Mouse (Mus musculus) midbrain, embryonic 15.5 days (tissue): ENCODE measurements around the gene Tmem196. TPM values are rescaled to one million over a fixed set of nuclear protein-coding genes. Genes with fewer than 3 reads are reported as not detected.
A peak's percentile ranks its signal among the peaks of the same experiment; 100 is the strongest.
"Not testable (repeated sequence)": the region's sequence is repeated elsewhere in the genome, so short reads cannot be mapped to it uniquely, and the experiment has no call there.

ENCODE experiments used
- ATAC-seq: fragments of 200-750 bp; cut with Nextera tagmentation; replicated peaks from 2 replicates; pipeline ENCODE4 v1.8.0; 2017; ENCODE audit warnings: moderate TSS enrichment
- H3K27ac ChIP-seq: fragments of 300-500 bp; sonication (generic); 2 replicates; pipeline ENCODE4 v1.5.1; 2015; ENCODE audit warnings: mild to moderate bottlenecking, inconsistent platforms
- H3K27me3 ChIP-seq: fragments of 300-500 bp; sonication (generic); replicated peaks from 2 replicates; pipeline ENCODE4 v1.6.1; 2015; ENCODE audit warnings: inconsistent platforms
- H3K36me3 ChIP-seq: fragments of 300-500 bp; sonication (generic); replicated peaks from 2 replicates; pipeline ENCODE4 v1.6.1; 2015; ENCODE audit warnings: inconsistent platforms
- H3K4me1 ChIP-seq: fragments of 300-500 bp; sonication (generic); 2 replicates; pipeline ENCODE4 v1.6.1; 2015; ENCODE audit warnings: inconsistent platforms
- H3K4me2 ChIP-seq: fragments of 300-500 bp; sonication (generic); 2 replicates; pipeline ENCODE4 v1.6.1; 2015; ENCODE audit warnings: inconsistent platforms, mild to moderate bottlenecking, moderate library complexity
- H3K4me3 ChIP-seq: fragments of 300-500 bp; sonication (generic); 2 replicates; pipeline ENCODE4 v1.5.1; 2015; ENCODE audit warnings: mild to moderate bottlenecking, inconsistent platforms
- H3K9ac ChIP-seq: fragments of 300-500 bp; sonication (generic); 2 replicates; pipeline ENCODE4 v1.6.1; 2015; ENCODE audit warnings: mild to moderate bottlenecking, inconsistent platforms
- H3K9me3 ChIP-seq: fragments of 300-500 bp; sonication (generic); 2 replicates; pipeline ENCODE4 v1.6.1; 2016; ENCODE audit warnings: inconsistent platforms
- WGBS: fragments of 180-500 bp; shearing (Covaris S2); methylation state at CpG from one replicate; pipeline ENCODE4 v1.1.7; 2015; ENCODE audit warnings: mixed read lengths; 5-methylcytosine and 5-hydroxymethylcytosine counted together
- polyA plus RNA-seq: library from polyadenylated mRNA; unstranded; fragments of >200 nt; fragmentation: Nextera tagmentation; extraction: Ambion mirVana; gene quantifications from 2 replicates; pipeline ENCODE4 v1.2.1, GENCODE M21; 2015

Gene Tmem196
- 12.5 and 16.5 TPM in 2 replicates for polyA plus RNA-seq

DNA sequence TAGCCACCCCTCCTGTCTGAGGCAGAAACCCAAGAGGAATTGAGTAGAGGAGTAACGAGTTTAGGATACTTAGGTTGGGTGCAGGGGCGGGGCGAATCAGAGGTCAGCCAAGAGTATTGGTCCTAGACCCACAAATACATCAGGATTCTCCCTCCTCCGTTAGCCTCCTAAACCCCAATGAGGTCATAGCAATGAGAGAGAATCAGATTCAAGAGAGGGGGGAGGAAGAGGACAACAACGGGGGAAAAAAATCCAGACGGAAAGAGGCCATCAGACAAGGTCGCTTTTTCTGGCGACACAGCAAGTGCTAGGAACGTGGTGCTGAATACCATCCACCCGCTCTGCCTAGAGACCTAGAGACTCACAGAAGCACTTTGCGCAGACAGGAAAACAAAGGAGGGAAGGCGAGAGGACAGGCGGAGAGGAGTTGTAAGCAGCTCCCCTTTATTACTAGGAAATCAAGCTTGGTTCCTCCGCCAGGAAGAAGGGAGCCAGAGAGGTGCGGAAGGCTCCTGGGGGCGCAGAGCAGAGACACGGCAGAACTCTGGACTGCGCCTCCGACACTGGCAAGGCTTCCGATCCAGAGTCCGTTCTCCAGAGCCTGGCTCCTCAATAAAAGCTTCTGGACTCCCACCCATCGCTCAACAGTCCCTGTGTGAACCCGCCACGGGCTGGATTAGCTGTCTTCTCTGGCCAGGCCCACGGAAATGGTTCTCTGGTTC is at the start of gene Tmem196:
Gene Tmem196 (plus strand): TSS at position 234 of the 722 bp plus-strand sequence.
- Histone ChIP-seq H3K4me2 (peak within 1 kb of the TSS; percentile 88), H3K9ac (peak within 1 kb of the TSS; percentile 77), H3K4me3 (peak within 1 kb of the TSS; percentile 75), H3K27ac (peak within 1 kb of the TSS; percentile 73), H3K27me3 (no peaks in the 10 kb centered on the region), H3K4me1 (peaks cover 5% of the 10 kb centered on the region), H3K9me3 (no peaks in the 10 kb centered on the region), H3K36me3 (no peaks in the 10 kb centered on the region)
- WGBS: 3% methylated on average over 25 of the region's 25 CpGs
- ATAC-seq: peak; percentile 90

DNA sequence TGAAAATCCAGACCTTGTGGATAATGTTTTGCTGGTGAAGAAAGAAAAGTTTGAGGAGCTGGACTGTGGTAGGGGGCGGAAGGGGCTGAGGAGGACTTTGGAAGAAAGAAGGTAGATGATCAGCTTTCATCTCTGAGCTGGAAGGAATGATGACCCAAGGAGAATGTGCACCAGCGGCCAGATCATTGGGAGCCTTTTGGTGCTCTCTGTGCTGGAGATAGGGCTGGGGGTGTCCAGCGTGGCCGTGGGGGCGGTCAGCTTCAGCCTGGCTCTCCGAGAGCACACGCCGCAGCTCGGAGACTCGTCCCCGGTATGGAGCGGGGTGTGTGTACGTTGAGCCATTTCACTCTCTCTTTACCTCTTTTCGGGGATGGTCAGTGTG is 680 bp downstream of the Tmem196 start:
- no peaks in the 10 kb centered on the region for H3K36me3 ChIP-seq
- under 1% methylated on average over 14 of the region's 14 CpGs for WGBS
- no peaks in the 10 kb centered on the region for H3K9me3 ChIP-seq
- peak; percentile 92 for ATAC-seq
- H3K9ac ChIP-seq: peak overlapping the region; percentile 77
- no peaks in the 10 kb centered on the region for H3K27me3 ChIP-seq
- peak overlapping the region; percentile 88 for H3K4me2 ChIP-seq
- H3K4me3 ChIP-seq: peak overlapping the region; percentile 75
- peak overlapping the region; percentile 73 for H3K27ac ChIP-seq
- peaks cover 5% of the 10 kb centered on the region for H3K4me1 ChIP-seq

DNA sequence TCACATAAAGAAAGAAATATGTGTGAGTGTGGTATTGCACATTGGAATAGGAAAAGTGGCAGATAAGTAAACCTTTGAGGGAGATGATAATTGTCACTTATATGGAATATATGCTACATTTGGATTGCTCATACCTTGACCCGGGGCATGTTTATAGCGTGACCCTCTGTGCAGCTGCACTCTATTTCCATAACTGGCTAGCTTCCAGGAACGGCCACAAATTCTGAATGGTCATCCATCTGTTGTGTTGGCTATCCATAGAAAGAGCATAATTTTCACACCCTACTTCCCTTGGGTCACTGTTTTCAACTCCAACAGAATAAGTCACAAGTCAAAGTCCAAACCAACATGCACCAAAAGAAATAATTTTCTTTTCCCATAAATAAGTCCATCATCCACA is 11.4 kb downstream of the Tmem196 start:
- Histone ChIP-seq H3K4me3 (no peak overlapping the region), H3K9me3 (no peaks in the 10 kb centered on the region), H3K27me3 (no peaks in the 10 kb centered on the region), H3K9ac (no peak overlapping the region), H3K4me1 (no peaks in the 10 kb centered on the region), H3K36me3 (no peaks in the 10 kb centered on the region), H3K27ac (no peak overlapping the region), H3K4me2 (no peak overlapping the region)
- no peak for ATAC-seq
- WGBS: 51% methylated on average over 3 of the region's 3 CpGs

- 79% methylated on average over 1 of the region's 1 CpGs for WGBS
- H3K27ac ChIP-seq: no peak overlapping the region
- no peak for ATAC-seq
- no peaks in the 10 kb centered on the region for H3K9me3 ChIP-seq
- no peak overlapping the region for H3K4me2 ChIP-seq
- no peak overlapping the region for H3K9ac ChIP-seq
- H3K27me3 ChIP-seq: no peaks in the 10 kb centered on the region
- no peak overlapping the region for H3K4me3 ChIP-seq
- H3K4me1 ChIP-seq: no peaks in the 10 kb centered on the region
- no peaks in the 10 kb centered on the region for H3K36me3 ChIP-seq
These were observed 15.1 kb downstream of the Tmem196 start for GRCm38 (mm10) chr12:119960730-119961129.

DNA sequence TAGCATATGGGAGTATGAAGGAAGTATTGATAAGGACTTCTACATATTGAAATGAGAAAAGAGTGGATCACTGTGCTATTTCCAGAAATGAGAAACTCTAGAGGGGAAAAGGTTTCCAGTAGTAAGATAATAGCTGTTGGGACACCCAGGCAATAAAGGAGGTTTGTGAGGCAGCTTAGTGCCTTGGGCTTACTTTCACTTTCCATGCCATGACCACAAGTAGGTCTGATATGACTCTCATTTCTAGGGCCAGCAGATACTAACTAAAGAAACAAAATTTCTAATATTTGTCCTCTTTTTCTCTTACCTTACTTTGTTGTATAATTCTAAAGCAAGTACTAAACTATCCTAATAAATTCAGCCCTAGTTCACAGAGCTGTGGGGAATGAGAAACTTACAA is 19.8 kb downstream of the Tmem196 start:
- ATAC-seq: no peak
- H3K9ac ChIP-seq: no peak overlapping the region

GRCm38 (mm10) chr12:119970068-119970467 is 24.4 kb downstream of the Tmem196 start:
- H3K9ac ChIP-seq: no peak overlapping the region
- no peak overlapping the region for H3K27ac ChIP-seq
- ATAC-seq: no peak
- no peak overlapping the region for H3K4me3 ChIP-seq
- no peak overlapping the region for H3K4me2 ChIP-seq
- H3K36me3 ChIP-seq: no peaks in the 10 kb centered on the region
- no peaks in the 10 kb centered on the region for H3K27me3 ChIP-seq
- H3K9me3 ChIP-seq: no peaks in the 10 kb centered on the region
- no peaks in the 10 kb centered on the region for H3K4me1 ChIP-seq

More for the DNA sequence above, 19.8 kb downstream of the Tmem196 start:
- Histone ChIP-seq H3K4me2 (no peak overlapping the region), H3K4me1 (no peaks in the 10 kb centered on the region), H3K27ac (no peak overlapping the region), H3K9me3 (no peaks in the 10 kb centered on the region), H3K4me3 (no peak overlapping the region), H3K27me3 (no peaks in the 10 kb centered on the region), H3K36me3 (no peaks in the 10 kb centered on the region)

DNA sequence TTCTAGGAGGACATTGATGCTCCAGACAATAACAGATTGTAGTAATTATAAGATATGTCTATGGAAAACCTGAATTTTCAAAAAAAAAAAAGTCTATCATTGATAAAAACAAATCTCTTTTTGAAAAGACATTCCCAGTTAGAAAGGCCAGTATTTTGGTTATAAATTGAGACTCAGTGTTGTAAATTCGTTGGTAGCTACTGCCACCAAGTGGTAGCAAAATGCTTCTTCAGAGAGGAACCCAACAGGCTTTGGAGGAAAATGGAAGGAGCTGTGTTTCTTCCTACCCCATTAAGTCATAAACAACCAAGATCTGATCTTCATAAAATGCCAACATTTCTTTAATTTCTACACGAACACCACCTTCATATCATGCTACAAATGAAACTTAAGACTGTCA is 36.1 kb downstream of the Tmem196 start:
- no peaks in the 10 kb centered on the region for H3K36me3 ChIP-seq
- H3K4me2 ChIP-seq: no peak overlapping the region
- H3K9ac ChIP-seq: no peak overlapping the region
- no peak overlapping the region for H3K27ac ChIP-seq
- peak; percentile 69; the same call in 1 of the 2 replicates for ATAC-seq
- H3K4me1 ChIP-seq: no peaks in the 10 kb centered on the region
- 2% methylated on average over 2 of the region's 2 CpGs for WGBS
- no peak overlapping the region for H3K4me3 ChIP-seq
- H3K27me3 ChIP-seq: no peaks in the 10 kb centered on the region
- no peaks in the 10 kb centered on the region for H3K9me3 ChIP-seq

- H3K27ac ChIP-seq: no peak overlapping the region
- H3K4me1 ChIP-seq: no peaks in the 10 kb centered on the region
- WGBS: 84% methylated on average over 1 of the region's 1 CpGs
- no peaks in the 10 kb centered on the region for H3K9me3 ChIP-seq
- H3K27me3 ChIP-seq: no peaks in the 10 kb centered on the region
- H3K9ac ChIP-seq: no peak overlapping the region
- no peak overlapping the region for H3K4me2 ChIP-seq
- H3K36me3 ChIP-seq: no peaks in the 10 kb centered on the region
- H3K4me3 ChIP-seq: no peak overlapping the region
- no peak for ATAC-seq
These were observed 52.6 kb downstream of the Tmem196 start for GRCm38 (mm10) chr12:119998267-119998666.

GRCm38 (mm10) chr12:120004280-120004679 is 58.7 kb downstream of the Tmem196 start:
- H3K4me1 ChIP-seq: no peaks in the 10 kb centered on the region
- no peak overlapping the region for H3K4me2 ChIP-seq
- H3K27ac ChIP-seq: no peak overlapping the region
- H3K9me3 ChIP-seq: no peaks in the 10 kb centered on the region
- no peak overlapping the region for H3K9ac ChIP-seq
- H3K4me3 ChIP-seq: no peak overlapping the region
- ATAC-seq: no peak
- H3K27me3 ChIP-seq: no peaks in the 10 kb centered on the region
- no peaks in the 10 kb centered on the region for H3K36me3 ChIP-seq

DNA sequence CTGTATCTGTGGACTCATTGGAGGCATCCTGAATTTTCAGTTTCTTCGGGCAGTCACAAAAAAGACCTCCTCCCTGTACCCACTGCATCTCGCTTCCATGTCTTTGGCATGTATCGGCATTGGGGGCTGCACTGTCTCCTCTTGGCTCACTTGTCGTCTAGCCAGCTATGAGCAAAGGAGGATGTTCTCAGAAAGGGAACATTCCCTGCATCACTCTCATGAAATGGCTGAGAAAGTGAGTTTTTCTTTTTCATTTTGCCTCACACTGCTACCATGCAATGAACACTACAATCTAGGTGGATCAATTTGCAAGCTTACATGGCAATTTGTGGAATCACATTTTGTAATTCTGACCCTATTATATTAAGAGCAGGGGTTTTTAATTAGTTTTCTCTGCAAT is 69.1 kb downstream of the Tmem196 start:
- H3K4me1 ChIP-seq: peaks cover 6% of the 10 kb centered on the region
- no peak overlapping the region for H3K9ac ChIP-seq
- peak; percentile 75 for ATAC-seq
- peak overlapping the region; percentile 11; the same call in 1 of the 2 replicates for H3K4me2 ChIP-seq
- H3K4me3 ChIP-seq: no peak overlapping the region
- WGBS: 32% methylated on average over 4 of the region's 4 CpGs
- H3K27me3 ChIP-seq: no peaks in the 10 kb centered on the region
- no peaks in the 10 kb centered on the region for H3K9me3 ChIP-seq
- no peaks in the 10 kb centered on the region for H3K36me3 ChIP-seq
- peak overlapping the region; percentile 71 for H3K27ac ChIP-seq

DNA sequence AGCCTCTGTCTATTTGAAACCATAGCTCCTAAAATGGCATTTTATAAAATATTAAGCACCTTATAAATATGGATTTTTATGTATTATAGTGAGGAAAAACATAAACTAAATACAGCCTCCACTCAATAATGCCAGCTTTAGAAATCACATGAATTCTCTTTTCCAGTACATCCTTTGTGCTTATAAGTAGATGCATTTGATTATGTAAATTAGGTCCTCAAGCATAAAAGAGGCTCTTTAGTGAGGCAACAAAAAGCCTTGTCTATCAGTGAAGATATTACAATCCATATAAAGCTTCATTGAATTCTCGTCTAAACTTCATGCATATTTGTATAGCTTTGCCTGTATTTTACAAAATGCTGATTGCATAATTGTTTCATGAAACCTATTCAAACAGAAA is 69.6 kb downstream of the Tmem196 start:
- Histone ChIP-seq H3K9ac (no peak overlapping the region), H3K27me3 (no peaks in the 10 kb centered on the region), H3K36me3 (no peaks in the 10 kb centered on the region), H3K4me3 (no peak overlapping the region), H3K27ac (no peak overlapping the region), H3K4me1 (peaks cover 6% of the 10 kb centered on the region), H3K4me2 (no peak overlapping the region), H3K9me3 (no peaks in the 10 kb centered on the region)
- WGBS: 14% methylated on average over 1 of the region's 1 CpGs
- ATAC-seq: peak; percentile 82

DNA sequence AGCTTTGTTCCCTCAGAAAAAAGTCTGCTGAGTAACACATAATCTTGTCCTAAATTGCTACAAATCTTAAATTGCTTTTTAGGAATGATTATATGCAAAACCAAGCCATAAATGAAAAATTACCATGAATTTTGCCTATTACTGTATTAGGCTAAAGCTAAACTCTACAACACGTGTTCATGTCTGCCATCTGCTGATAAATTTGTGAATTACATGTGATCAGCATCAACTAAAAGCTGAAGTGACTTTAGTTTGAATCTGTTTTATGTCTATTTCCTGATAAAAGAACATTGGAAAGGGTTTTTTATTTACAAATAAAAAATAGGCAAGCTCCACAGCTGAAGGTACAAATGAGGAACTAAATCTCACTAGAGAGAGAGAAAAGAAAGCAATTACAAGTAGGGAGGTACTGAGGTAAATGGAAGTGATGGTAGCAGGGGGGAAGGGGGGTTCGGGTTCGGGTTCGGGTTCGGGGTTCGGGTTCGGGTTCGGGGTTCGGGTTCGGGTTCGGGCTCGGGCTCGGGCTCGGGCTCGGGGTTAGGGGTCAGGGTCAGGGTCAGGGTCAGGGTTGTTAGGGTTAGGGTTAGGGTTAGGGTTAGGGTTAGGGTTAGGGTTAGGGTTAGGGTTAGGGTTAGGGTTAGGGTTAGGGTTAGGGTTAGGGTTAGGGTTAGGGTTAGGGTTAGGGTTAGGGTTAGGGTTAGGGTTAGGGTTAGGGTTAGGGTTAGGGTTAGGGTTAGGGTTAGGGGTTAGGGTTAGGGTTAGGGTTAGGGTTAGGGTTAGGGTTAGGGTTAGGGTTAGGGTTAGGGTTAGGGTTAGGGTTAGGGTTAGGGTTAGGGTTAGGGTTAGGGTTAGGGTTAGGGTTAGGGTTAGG is 82.7 kb downstream of the Tmem196 start:
- H3K36me3 ChIP-seq, H3K27ac ChIP-seq, H3K27me3 ChIP-seq, H3K9ac ChIP-seq, H3K4me1 ChIP-seq, H3K4me3 ChIP-seq, H3K4me2 ChIP-seq, H3K9me3 ChIP-seq: not testable (repeated sequence)
- 86% methylated on average over 15 of the region's 15 CpGs for WGBS
- ATAC-seq: 0 out of 2 replicates have a peak, but pooled peaks have one; percentile 37
